Mouse (Mus musculus): Measurements from ENCODE around the gene Trim25.
A peak's percentile ranks its signal among the peaks of the same experiment; 100 is the strongest.
"Not testable (repeated sequence)": the region's sequence is repeated elsewhere in the genome, so short reads cannot be mapped to it uniquely, and the experiment has no call there.

The Trim25 gene

DNA sequence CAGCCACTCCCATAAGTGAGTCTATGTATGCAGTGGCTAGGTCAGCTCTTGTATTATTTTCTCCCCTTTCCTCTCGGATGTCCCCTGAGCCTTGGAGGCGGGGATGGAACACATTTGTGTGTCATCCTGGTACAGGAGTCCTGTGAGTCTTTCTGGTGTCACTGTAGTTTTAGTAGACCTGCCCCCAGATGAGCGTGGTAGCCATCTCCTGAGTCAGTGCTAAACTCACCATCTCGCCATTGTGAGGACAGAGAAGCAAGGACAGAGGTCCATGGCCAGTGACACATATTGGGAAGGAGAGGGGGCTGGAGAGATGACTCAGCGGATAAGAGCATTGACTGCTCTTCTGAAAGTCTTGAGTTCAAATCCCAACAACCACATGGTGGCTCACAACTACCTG lies 22.0 kb upstream of the Trim25 start:
- DNase-seq (ENCODE audit: low read depth, low spot score), result no peak
- Histone ChIP-seq H3K27me3 (ENCODE audit: control insufficient read depth, insufficient read depth, low read length, poor library complexity, severe bottlenecking) (no peaks in the 10 kb centered on the region), H3K36me3 (ENCODE audit: control insufficient read depth, insufficient read depth, low read length, poor library complexity, severe bottlenecking) (no peaks in the 10 kb centered on the region)

DNA sequence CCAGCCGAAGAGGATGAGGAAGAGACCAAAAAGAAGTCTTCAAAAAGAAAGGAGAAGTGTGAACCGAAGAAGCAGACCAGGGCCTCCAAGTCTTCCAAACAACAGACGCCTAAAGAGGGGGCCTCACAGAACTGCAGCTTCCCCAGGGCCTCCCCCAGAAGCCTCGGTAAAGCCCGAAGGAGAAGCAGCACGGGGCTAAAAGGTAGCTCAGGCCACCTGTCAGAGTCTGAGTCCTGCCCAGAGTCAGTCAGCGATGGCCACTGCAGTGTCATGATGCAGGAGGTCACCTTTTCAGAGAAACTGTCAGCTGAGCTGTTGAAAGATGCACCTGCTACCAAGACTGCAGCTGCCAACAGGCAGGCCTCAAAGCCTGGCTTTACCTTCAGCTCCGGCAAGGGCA lies 17.8 kb upstream of the Trim25 start:
- no peaks in the 10 kb centered on the region for H3K27me3 ChIP-seq (ENCODE audit: control insufficient read depth, insufficient read depth, low read length, poor library complexity, severe bottlenecking)
- H3K36me3 ChIP-seq (ENCODE audit: control insufficient read depth, insufficient read depth, low read length, poor library complexity, severe bottlenecking), result peaks cover 4% of the 10 kb centered on the region; the same call in 1 of the 2 replicates
- DNase-seq (ENCODE audit: low read depth, low spot score), result no peak

DNA sequence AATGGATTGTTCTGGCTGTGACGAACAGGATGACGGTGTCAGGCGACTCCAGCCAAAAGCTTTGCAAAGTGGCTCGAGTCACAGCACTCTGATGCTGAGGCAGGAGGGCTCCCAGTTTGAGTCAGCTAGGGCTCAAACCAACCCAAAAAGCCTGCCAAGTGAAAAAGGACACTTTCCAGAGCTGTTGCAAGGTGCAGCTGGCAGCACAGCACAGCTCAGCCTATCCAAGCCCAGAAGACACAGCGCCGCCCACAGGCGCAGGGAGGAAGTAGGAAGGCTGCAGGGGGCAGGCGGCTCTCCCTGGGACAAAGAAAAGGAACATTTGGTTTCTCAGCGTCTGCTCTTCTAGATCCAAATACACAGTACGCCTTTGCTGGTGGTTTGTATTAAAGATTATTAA lies 12.6 kb upstream of the Trim25 start:
- no peaks in the 10 kb centered on the region for H3K27me3 ChIP-seq (ENCODE audit: control insufficient read depth, insufficient read depth, low read length, poor library complexity, severe bottlenecking)
- no peak for DNase-seq (ENCODE audit: low read depth, low spot score)
- peaks cover 4% of the 10 kb centered on the region for H3K36me3 ChIP-seq (ENCODE audit: control insufficient read depth, insufficient read depth, low read length, poor library complexity, severe bottlenecking)

DNA sequence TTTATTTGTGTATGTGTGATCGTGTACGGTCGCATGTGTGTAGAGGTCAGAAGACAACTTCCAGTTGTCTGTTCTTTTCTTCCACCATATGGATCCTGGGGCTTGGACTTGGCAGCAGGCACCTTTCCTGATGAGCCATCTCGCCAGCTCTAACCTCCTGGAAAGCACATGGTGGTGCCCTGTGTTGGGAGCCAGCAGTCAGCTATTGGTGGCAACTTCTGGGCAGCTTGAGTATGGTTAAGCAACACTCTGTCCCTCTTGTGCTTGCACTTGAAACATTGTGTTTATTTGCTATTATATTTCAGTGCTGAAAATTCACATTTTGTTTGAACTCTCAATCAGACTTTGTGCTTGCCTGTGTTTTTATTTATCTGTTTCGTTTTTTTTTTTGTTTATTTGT lies 10.2 kb upstream of the Trim25 start:
- no peaks in the 10 kb centered on the region for H3K27me3 ChIP-seq (ENCODE audit: control insufficient read depth, insufficient read depth, low read length, poor library complexity, severe bottlenecking)
- peaks cover 4% of the 10 kb centered on the region for H3K36me3 ChIP-seq (ENCODE audit: control insufficient read depth, insufficient read depth, low read length, poor library complexity, severe bottlenecking)
- no peak for DNase-seq (ENCODE audit: low read depth, low spot score)

DNA sequence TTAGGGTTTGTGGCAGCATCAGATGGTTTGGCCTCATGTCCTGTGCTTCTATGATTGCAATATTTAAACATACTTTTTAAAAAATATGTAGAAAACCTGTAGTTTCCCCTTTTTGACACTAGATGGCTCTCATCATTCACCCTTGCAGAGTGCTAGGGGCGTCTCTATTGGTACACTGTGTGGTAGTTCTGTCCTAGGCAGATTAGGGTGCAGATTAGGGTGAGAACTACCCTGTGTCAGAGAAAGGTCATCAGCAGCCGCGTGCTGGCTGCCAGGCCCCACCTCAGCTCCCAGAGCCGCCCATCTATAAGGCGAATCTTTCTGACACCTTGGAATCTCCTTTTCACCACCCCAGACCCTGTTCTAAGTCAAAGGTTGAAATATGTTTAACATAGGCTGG lies 9.6 kb upstream of the Trim25 start:
- no peaks in the 10 kb centered on the region for H3K27me3 ChIP-seq (ENCODE audit: control insufficient read depth, insufficient read depth, low read length, poor library complexity, severe bottlenecking)
- DNase-seq (ENCODE audit: low read depth, low spot score), result peak; percentile 77
- peaks cover 4% of the 10 kb centered on the region for H3K36me3 ChIP-seq (ENCODE audit: control insufficient read depth, insufficient read depth, low read length, poor library complexity, severe bottlenecking)

DNA sequence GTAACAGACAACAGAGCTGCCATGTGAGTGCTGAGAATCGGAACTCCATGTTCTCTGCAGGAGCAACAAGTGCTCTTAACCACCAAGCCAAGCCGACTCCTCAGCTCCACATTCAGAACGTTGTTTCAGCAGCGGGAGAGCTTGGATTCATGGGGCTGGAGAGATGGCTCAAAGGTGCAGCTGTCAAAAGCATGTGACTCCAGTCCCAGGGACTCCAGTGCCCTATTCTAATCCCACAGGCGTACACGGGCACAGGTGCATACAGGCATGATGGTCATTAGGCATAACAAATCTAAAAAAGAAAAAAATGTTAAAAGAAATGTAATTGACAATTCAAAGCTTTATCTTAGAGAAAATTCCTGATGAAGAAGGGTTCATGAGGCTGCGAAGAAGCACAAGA lies 6.0 kb upstream of the Trim25 start:
- no peak for DNase-seq (ENCODE audit: low read depth, low spot score)
- no peaks in the 10 kb centered on the region; the same call in 1 of the 2 replicates for H3K36me3 ChIP-seq (ENCODE audit: control insufficient read depth, insufficient read depth, low read length, poor library complexity, severe bottlenecking)

DNA sequence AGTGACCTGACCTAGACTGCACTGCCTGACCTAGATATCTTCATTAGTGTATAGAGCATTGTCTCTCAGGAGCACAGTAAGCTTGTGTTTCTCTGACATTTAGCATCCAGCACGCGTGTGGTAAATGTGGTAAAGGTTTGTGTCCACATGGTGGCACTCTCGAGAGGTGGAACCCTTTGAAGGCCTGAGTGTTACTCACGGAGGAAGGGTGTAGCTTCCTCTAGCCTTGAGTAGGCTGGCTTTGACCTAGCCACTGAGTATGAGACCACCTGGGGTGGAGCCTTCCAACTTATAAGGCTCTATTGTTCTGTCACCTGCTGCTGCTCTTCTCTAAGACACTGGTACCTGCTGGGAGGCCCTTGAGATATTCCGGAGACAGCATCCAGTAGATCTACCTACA lies 5.6 kb upstream of the Trim25 start:
- DNase-seq (ENCODE audit: low read depth, low spot score), result peak; percentile 90
- Histone ChIP-seq H3K36me3 (ENCODE audit: control insufficient read depth, insufficient read depth, low read length, poor library complexity, severe bottlenecking) (no peaks in the 10 kb centered on the region), H3K27me3 (ENCODE audit: control insufficient read depth, insufficient read depth, low read length, poor library complexity, severe bottlenecking) (no peaks in the 10 kb centered on the region)

More for the DNA sequence above, 6.0 kb upstream of the Trim25 start:
- no peaks in the 10 kb centered on the region for H3K27me3 ChIP-seq (ENCODE audit: control insufficient read depth, insufficient read depth, low read length, poor library complexity, severe bottlenecking)

DNA sequence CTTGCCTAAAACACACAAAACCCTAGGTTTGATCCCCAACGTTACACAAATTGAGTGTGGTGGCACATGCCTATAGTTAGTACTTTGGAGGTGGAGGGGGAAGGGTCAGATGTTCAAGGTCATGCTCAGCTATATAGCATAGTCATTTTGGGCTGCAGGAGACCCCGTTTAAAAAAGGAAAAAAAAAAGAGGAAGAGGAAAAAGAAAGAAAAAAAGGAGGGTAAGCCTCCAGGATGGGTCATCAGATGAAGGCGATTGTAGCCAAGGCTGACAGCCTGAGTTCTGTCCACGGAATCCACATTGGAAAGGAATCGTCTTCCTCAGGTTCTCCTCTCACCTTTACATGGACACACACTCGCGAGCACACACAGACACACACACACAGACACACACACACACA lies 4.7 kb upstream of the Trim25 start:
- H3K36me3 ChIP-seq (ENCODE audit: control insufficient read depth, insufficient read depth, low read length, poor library complexity, severe bottlenecking), result no peaks in the 10 kb centered on the region
- no peak for DNase-seq (ENCODE audit: low read depth, low spot score)
- no peaks in the 10 kb centered on the region for H3K27me3 ChIP-seq (ENCODE audit: control insufficient read depth, insufficient read depth, low read length, poor library complexity, severe bottlenecking)

DNA sequence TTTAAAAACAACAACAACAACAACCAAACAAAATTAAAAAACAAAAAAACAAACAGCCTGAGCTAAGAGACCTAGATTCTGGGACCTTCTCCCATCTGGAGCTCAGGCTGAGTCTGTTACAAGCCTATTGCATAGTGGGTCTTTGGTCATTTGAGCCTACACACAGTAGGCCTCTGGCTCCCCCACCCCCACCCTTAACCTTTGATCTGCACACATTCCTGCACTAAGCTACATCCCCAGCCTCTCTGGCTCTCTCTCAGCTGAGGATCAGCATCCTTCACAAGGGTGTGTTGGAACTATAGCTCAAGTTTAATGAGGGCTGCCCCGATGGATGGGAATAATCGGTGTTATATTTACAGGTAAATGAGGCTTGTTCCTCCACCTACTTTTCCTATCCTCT lies 3.6 kb upstream of the Trim25 start:
- no peak for DNase-seq (ENCODE audit: low read depth, low spot score)
- Histone ChIP-seq H3K27me3 (ENCODE audit: control insufficient read depth, insufficient read depth, low read length, poor library complexity, severe bottlenecking) (no peaks in the 10 kb centered on the region), H3K36me3 (ENCODE audit: control insufficient read depth, insufficient read depth, low read length, poor library complexity, severe bottlenecking) (no peaks in the 10 kb centered on the region)

DNA sequence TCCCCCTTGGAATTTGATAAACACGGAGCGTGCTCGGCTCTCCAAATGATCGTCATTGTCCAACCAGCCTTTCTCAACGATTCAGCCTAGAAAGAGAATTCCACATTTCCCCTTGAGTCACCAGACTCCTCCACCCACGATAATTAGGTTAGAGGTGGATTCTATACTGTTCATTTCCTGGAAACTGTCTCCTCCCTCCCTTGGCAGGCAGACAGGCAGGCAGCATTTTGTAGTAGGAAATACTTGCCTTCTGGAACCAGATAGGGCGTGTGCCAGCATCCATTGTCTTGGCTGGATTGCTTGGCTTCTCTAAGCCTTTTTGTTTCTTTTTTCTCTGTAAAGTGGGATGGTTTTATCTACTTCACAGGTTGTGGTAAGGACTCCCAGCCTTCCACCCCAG lies 2.7 kb upstream of the Trim25 start:
- no peak for DNase-seq (ENCODE audit: low read depth, low spot score)
- H3K27me3 ChIP-seq (ENCODE audit: control insufficient read depth, insufficient read depth, low read length, poor library complexity, severe bottlenecking), result no peaks in the 10 kb centered on the region
- H3K36me3 ChIP-seq (ENCODE audit: control insufficient read depth, insufficient read depth, low read length, poor library complexity, severe bottlenecking), result no peaks in the 10 kb centered on the region

DNA sequence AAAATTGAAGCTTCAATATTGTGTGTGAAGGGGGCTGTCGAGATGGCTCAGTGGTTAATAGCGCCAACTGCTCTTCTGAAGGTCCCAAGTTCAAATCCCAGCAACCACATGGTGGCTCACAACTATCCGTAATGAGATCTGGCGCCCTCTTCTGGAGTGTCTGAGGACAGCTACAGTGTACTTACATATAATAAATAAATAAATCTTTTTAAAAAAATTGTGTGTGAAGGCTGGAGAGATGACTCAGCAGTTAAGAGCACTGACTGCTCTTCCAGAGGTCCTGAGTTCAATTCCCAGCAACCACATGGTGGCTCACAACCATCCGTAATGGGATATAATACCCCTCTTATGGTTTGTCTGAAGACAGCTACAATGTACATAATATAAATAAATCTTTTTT lies 1.8 kb upstream of the Trim25 start:
- not testable (repeated sequence) for DNase-seq (ENCODE audit: low read depth, low spot score); H3K27me3 ChIP-seq (ENCODE audit: control insufficient read depth, insufficient read depth, low read length, poor library complexity, severe bottlenecking); H3K36me3 ChIP-seq (ENCODE audit: control insufficient read depth, insufficient read depth, low read length, poor library complexity, severe bottlenecking)

DNA sequence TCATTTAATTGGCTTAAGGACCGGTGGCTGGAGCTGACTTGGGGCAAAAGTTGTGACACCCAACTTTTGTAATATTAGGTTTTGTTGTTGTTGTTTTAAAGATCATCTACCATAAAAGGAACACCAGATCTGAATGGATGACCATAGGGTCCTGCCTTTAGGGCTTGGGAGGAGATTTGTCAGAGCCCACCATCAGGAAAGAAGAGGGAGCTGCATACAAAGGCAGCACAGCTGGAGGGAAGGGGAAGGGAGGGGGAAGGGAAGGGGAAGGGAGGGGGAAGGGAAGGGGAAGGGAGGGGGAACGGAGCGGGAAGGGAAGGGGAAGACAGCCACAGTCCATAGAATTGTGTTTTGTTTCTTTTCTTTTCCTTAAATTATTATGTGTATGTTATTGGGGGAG lies 770 bp upstream of the Trim25 start:
- H3K27me3 ChIP-seq (ENCODE audit: control insufficient read depth, insufficient read depth, low read length, poor library complexity, severe bottlenecking), result no peaks in the 10 kb centered on the region
- DNase-seq (ENCODE audit: low read depth, low spot score), result no peak
- 0 out of 2 replicates have a peak, but pooled peaks cover 2% of the 10 kb centered on the region for H3K36me3 ChIP-seq (ENCODE audit: control insufficient read depth, insufficient read depth, low read length, poor library complexity, severe bottlenecking)

DNA sequence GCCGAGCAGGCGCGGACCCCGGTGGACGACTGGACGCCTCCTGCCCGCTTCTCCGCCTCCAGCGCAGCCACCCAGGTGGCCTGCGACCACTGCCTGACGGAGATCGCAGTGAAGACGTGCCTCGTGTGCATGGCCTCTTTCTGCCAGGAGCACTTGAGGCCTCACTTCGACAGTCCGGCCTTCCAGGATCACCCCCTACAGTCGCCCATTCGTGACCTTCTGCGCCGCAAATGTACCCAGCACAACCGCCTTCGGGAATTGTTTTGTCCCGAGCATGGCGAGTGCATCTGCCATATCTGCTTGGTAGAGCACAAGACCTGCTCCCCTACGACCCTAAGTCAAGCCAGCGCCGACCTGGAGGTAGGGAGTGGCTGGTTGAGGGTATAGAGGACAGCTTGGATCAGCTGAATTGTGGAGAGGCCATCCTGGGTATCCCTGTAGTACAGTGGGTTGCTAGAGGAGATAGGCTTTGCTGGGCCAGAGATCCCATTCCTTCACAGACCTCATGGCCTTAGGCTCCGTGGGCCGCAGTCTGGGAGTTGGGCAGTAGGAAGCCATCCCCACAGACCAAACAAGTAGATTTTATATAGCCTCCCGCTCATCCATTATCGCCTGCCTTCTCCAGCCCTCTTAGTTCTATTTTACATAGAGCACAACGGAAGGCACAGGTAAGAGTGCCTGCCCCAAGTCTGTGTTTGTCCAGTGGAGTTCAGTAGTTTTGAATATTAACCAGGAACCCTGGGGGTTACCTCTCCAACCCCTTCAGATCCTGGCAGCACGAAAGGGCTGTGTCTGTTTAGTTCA lies 749 bp downstream of the Trim25 start:
- Histone ChIP-seq H3K36me3 (ENCODE audit: control insufficient read depth, insufficient read depth, low read length, poor library complexity, severe bottlenecking) (peaks cover 2% of the 10 kb centered on the region; the same call in 1 of the 2 replicates), H3K27me3 (ENCODE audit: control insufficient read depth, insufficient read depth, low read length, poor library complexity, severe bottlenecking) (no peaks in the 10 kb centered on the region)
- DNase-seq (ENCODE audit: low read depth, low spot score), result no peak

DNA sequence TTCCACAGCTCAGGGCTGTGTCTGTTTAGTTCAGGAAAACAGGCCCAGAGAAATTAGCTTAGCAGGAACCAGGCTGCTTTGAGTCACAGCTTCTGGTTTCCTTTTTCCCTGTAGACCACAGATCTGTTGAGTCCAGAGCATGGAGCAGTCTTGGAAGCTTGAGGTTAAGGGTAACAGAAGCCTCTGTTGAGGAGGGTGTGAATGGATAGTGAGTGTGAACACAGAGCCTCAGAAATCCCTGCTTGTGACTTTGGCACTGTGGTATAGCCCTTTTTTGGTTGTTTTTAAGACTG lies 1.3 kb downstream of the Trim25 start:
- no peaks in the 10 kb centered on the region for H3K27me3 ChIP-seq (ENCODE audit: control insufficient read depth, insufficient read depth, low read length, poor library complexity, severe bottlenecking)
- peaks cover 2% of the 10 kb centered on the region for H3K36me3 ChIP-seq (ENCODE audit: control insufficient read depth, insufficient read depth, low read length, poor library complexity, severe bottlenecking)
- DNase-seq (ENCODE audit: low read depth, low spot score), result no peak

DNA sequence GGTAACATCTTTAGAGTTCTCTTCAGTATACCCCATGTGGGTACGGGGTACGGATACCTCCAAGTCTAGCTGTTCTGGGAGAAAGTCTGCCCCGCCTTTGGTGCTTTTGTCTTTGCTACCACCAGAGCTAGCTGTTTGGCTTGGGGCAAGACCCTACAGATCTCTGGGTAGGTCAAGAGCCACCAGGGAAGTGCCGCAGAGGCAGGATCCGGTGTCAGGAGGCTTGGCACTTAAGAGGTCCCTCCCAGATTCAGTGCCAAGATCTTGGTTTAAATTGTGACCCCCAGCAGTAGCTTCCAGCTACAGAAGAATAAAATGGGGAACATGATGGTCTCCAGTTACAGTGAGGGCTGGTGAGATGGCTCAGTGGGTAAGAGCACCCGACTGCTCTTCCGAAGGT lies 2.4 kb downstream of the Trim25 start:
- H3K27me3 ChIP-seq (ENCODE audit: control insufficient read depth, insufficient read depth, low read length, poor library complexity, severe bottlenecking), result no peaks in the 10 kb centered on the region
- H3K36me3 ChIP-seq (ENCODE audit: control insufficient read depth, insufficient read depth, low read length, poor library complexity, severe bottlenecking), result peaks cover 2% of the 10 kb centered on the region
- DNase-seq (ENCODE audit: low read depth, low spot score), result no peak

DNA sequence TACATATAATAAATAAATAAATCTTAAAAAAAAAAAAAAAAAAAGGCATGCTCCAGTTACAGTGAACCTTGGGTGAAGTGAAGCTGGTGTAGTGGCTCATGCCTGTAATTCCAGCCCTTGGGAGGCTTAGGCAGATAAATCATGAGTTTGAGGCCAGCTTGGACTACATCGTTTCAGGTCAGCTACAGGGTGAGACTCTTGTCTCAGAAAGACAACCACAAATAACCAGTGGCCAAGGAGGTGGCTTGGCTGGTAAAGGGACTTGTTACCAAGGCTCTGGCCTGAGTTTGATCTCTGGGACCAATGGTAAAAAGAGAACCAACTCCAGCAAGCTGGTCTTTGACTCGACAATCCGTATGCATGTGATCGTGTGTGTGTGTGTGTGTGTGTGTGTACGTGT lies 2.9 kb downstream of the Trim25 start:
- H3K36me3 ChIP-seq (ENCODE audit: control insufficient read depth, insufficient read depth, low read length, poor library complexity, severe bottlenecking), result peaks cover 2% of the 10 kb centered on the region
- DNase-seq (ENCODE audit: low read depth, low spot score), result no peak

More for the DNA sequence above, 2.9 kb downstream of the Trim25 start:
- H3K27me3 ChIP-seq (ENCODE audit: control insufficient read depth, insufficient read depth, low read length, poor library complexity, severe bottlenecking), result no peaks in the 10 kb centered on the region
